Mouse (Mus musculus) liver, postnatal 0 days (tissue): ENCODE results near the gene Fam198a. TPM values are rescaled to one million over a fixed set of nuclear protein-coding genes. Genes with fewer than 3 reads are reported as not detected.
A peak's percentile ranks its signal among the peaks of the same experiment; 100 is the strongest.

Experiments
- ATAC-seq: fragments of 200-750 bp; cut with Nextera tagmentation; 2 replicates; pipeline ENCODE4 v1.8.0; 2017; ENCODE audit warnings: mild to moderate bottlenecking, moderate library complexity
- DNase-seq: peaks from one replicate; pipeline ENCODE4 v3.0.0-alpha.2; 2016
- H3K27ac ChIP-seq: fragments of 300-500 bp; sonication (generic); 2 replicates; pipeline ENCODE4 v1.5.1; 2014; ENCODE audit warnings: antibody characterized with exemption, moderate library complexity, mild to moderate bottlenecking, low read depth
- H3K27me3 ChIP-seq: fragments of 300-500 bp; sonication (generic); 2 replicates; pipeline ENCODE4 v1.6.1; 2014; ENCODE audit warnings: low read length, control low read depth, mixed read lengths; ENCODE audit not compliant: insufficient read depth
- H3K36me3 ChIP-seq: fragments of 300-500 bp; sonication (generic); replicated peaks from 2 replicates; pipeline ENCODE4 v1.6.1; 2014; ENCODE audit warnings: mild to moderate bottlenecking, control low read depth, low read length, moderate library complexity, mixed read lengths; ENCODE audit not compliant: insufficient read depth
- H3K4me1 ChIP-seq: fragments of 300-500 bp; sonication (generic); 2 replicates; pipeline ENCODE4 v1.6.1; 2014; ENCODE audit warnings: antibody characterized with exemption, mild to moderate bottlenecking, control low read depth; ENCODE audit not compliant: insufficient read depth
- H3K4me2 ChIP-seq: fragments of 300-500 bp; sonication (generic); 2 replicates; pipeline ENCODE4 v1.6.1; 2014; ENCODE audit warnings: low read depth, mild to moderate bottlenecking, low read length, moderate library complexity, mixed read lengths
- H3K4me3 ChIP-seq: fragments of 300-500 bp; sonication (generic); 2 replicates; pipeline ENCODE4 v1.5.1; 2014; ENCODE audit warnings: low read depth, low read length
- H3K9ac ChIP-seq: fragments of 300-500 bp; sonication (generic); replicated peaks from 2 replicates; pipeline ENCODE4 v1.6.1; 2014; ENCODE audit warnings: mild to moderate bottlenecking, moderate library complexity
- H3K9me3 ChIP-seq: fragments of 300-500 bp; sonication (generic); 2 replicates; pipeline ENCODE4 v1.6.1; 2016; ENCODE audit warnings: mild to moderate bottlenecking, control low read depth, low read length, mixed read lengths
- CTCF ChIP-seq: sonication (generic); IDR thresholded peaks from 2 replicates; pipeline ENCODE4 v1.5.1; 2016; ENCODE audit warnings: antibody characterized with exemption, low read depth
- EP300 ChIP-seq: IDR thresholded peaks from 2 replicates; pipeline ENCODE4 v1.6.1; 2016; ENCODE audit warnings: antibody characterized with exemption, low read depth, mild to moderate bottlenecking
- WGBS: fragments of 180-500 bp; shearing (Covaris S2); extraction: QIAGEN DNeasy Blood & Tissue Kit; methylation state at CpG from one replicate; pipeline ENCODE4 v1.1.7; 2014; ENCODE audit not compliant: insufficient replicate concordance; 5-methylcytosine and 5-hydroxymethylcytosine counted together
- polyA plus RNA-seq: library from polyadenylated mRNA; unstranded; fragments of >200 nt; fragmentation: Nextera tagmentation; extraction: Ambion mirVana; gene quantifications from 2 replicates; pipeline ENCODE4 v1.2.1, GENCODE M21; 2015

Gene Fam198a
- polyA plus RNA-seq, 1 experiment from 2014 or later = 0.32 TPM

- Histone ChIP-seq H3K36me3 (no peaks in the 10 kb centered on the region), H3K27me3 (no peaks in the 10 kb centered on the region), H3K9ac (no peak overlapping the region), H3K4me3 (no peak overlapping the region), H3K9me3 (no peaks in the 10 kb centered on the region), H3K4me2 (no peak overlapping the region), H3K4me1 (no peaks in the 10 kb centered on the region), H3K27ac (no peak overlapping the region)
- WGBS = 92% methylated on average over 22 of the region's 22 CpGs
- ATAC-seq (no peak), DNase-seq (no peak)
- TF ChIP-seq EP300 (no peak), CTCF (no peak)
Observed at GRCm38 (mm10) chr9:121982214-121982613, 31.4 kb downstream of the Fam198a start.

GRCm38 (mm10) chr9:121982665-121983064 is 31.9 kb downstream of the Fam198a start:
- Histone ChIP-seq H3K27ac (no peak overlapping the region), H3K4me3 (no peak overlapping the region), H3K27me3 (no peaks in the 10 kb centered on the region), H3K4me1 (no peaks in the 10 kb centered on the region), H3K36me3 (no peaks in the 10 kb centered on the region), H3K4me2 (no peak overlapping the region), H3K9ac (no peak overlapping the region), H3K9me3 (no peaks in the 10 kb centered on the region)
- DNase-seq (no peak), ATAC-seq (no peak)
- TF ChIP-seq EP300 (no peak), CTCF (no peak)
- WGBS = 86% methylated on average over 15 of the region's 15 CpGs

GRCm38 (mm10) chr9:121983504-121983903 is 32.7 kb downstream of the Fam198a start:
- no peak overlapping the region for H3K4me3 ChIP-seq
- no peak overlapping the region for H3K9ac ChIP-seq
- H3K27me3 ChIP-seq = no peaks in the 10 kb centered on the region
- DNase-seq = peak; percentile 75
- TF ChIP-seq CTCF (peak; percentile 85), EP300 (no peak)
- WGBS = 58% methylated on average over 15 of the region's 15 CpGs
- peak; percentile 29; the same call in 1 of the 2 replicates for ATAC-seq
- no peaks in the 10 kb centered on the region for H3K9me3 ChIP-seq
- H3K4me2 ChIP-seq = no peak overlapping the region
- H3K4me1 ChIP-seq = no peaks in the 10 kb centered on the region
- no peak overlapping the region for H3K27ac ChIP-seq
- no peaks in the 10 kb centered on the region for H3K36me3 ChIP-seq

- WGBS = 60% methylated on average over 15 of the region's 15 CpGs
- Histone ChIP-seq H3K27ac (no peak overlapping the region), H3K4me1 (no peaks in the 10 kb centered on the region), H3K4me2 (no peak overlapping the region), H3K4me3 (no peak overlapping the region), H3K9ac (no peak overlapping the region), H3K27me3 (no peaks in the 10 kb centered on the region), H3K9me3 (no peaks in the 10 kb centered on the region), H3K36me3 (no peaks in the 10 kb centered on the region)
- ATAC-seq = peak; percentile 51
- TF ChIP-seq CTCF (peak; percentile 99), EP300 (no peak)
- peak; percentile 80 for DNase-seq
Observed at GRCm38 (mm10) chr9:121984465-121985461, 34.0 kb downstream of the Fam198a start.

- Histone ChIP-seq H3K9ac (no peak overlapping the region), H3K27ac (no peak overlapping the region), H3K4me2 (no peak overlapping the region), H3K4me1 (0 out of 2 replicates have a peak, but pooled peaks cover 2% of the 10 kb centered on the region), H3K27me3 (no peaks in the 10 kb centered on the region), H3K9me3 (no peaks in the 10 kb centered on the region), H3K36me3 (no peaks in the 10 kb centered on the region), H3K4me3 (no peak overlapping the region)
- TF ChIP-seq CTCF = no peak
- TF ChIP-seq EP300 = no peak
- ATAC-seq = no peak
- 63% methylated on average over 3 of the region's 3 CpGs for WGBS
- DNase-seq = no peak
Observed at GRCm38 (mm10) chr9:121988910-121989309, 38.1 kb downstream of the Fam198a start.

- 67% methylated on average over 5 of the region's 5 CpGs for WGBS
- Histone ChIP-seq H3K36me3 (no peaks in the 10 kb centered on the region), H3K9me3 (no peaks in the 10 kb centered on the region), H3K4me2 (no peak overlapping the region), H3K9ac (no peak overlapping the region), H3K4me3 (no peak overlapping the region), H3K4me1 (0 out of 2 replicates have a peak, but pooled peaks cover 4% of the 10 kb centered on the region), H3K27me3 (no peaks in the 10 kb centered on the region), H3K27ac (no peak overlapping the region)
- ATAC-seq = no peak
- no peak for DNase-seq
- no peak for TF ChIP-seq EP300
- TF ChIP-seq CTCF = no peak
Observed at GRCm38 (mm10) chr9:121989536-121989935, 38.7 kb downstream of the Fam198a start.
